Mouse (Mus musculus): ENCODE results near the gene 2310050C09Rik. TPM values are rescaled to one million over a fixed set of nuclear protein-coding genes. Genes with fewer than 3 reads are reported as not detected.

The 2310050C09Rik gene
- polyA plus RNA-seq (2021) = not detected

- in situ Hi-C loops (cut with MboI; ENCODE audit: low pct_unique_long_range_greater_than_20kb) = no loop called here
- ChIA-PET CTCF (no interaction called here), POLR2A (interaction anchor here (0.6 kb wide), 1 partner anchor 74 kb away, joined by 4 read pairs; the partner anchor contains the start of gene Lce3c)
- ATAC-seq (no peak), DNase-seq (ENCODE audit: low read depth, low spot score) (no peak)
- peaks cover 5% of the 10 kb centered on the region for H3K27me3 ChIP-seq
- no peak for TF ChIP-seq CTCF (IDR thresholded peaks at IDR 0.05)
Observed at GRCm38 (mm10) chr3:92870116-92870515, at the start of gene 2310050C09Rik. TSS of gene 2310050C09Rik (minus strand) at chr3:92870216.

- in situ Hi-C loops (cut with MboI; ENCODE audit: low pct_unique_long_range_greater_than_20kb) = no loop called here
Observed at GRCm38 (mm10) chr3:92907571-92907970, 37.6 kb upstream of the 2310050C09Rik start.

GRCm38 (mm10) chr3:92905182-92905581 is 35.2 kb upstream of the 2310050C09Rik start:
- ChIA-PET CTCF (interaction anchor here (1.8 to 9.3 kb wide), 3 partner anchors 15 to 755 kb away, joined by 5 to 123 read pairs (median 20); no protein-coding TSS in a partner anchor), POLR2A (interaction anchor here (0.7 kb wide), 1 partner anchor 11 kb away, joined by 3 read pairs; no protein-coding TSS in a partner anchor)
- DNase-seq (ENCODE audit: low read depth, low spot score) = no peak
- no peak for TF ChIP-seq CTCF (IDR thresholded peaks at IDR 0.05)
- H3K27me3 ChIP-seq = peaks cover 35% of the 10 kb centered on the region
- ATAC-seq = no peak
- in situ Hi-C loops (cut with MboI; ENCODE audit: low pct_unique_long_range_greater_than_20kb) = no loop called here

More at GRCm38 (mm10) chr3:92907571-92907970, 37.6 kb upstream of the 2310050C09Rik start:
- TF ChIP-seq CTCF (IDR thresholded peaks at IDR 0.05) = peak; percentile 89
- ChIA-PET POLR2A (no interaction called here), CTCF (interaction anchor here (0.6 to 9.3 kb wide), 17 partner anchors 9 to 132 kb away, joined by 3 to 123 read pairs (median 4); partner anchors contain the start of gene Lce3c)
- peak; percentile 48 for ATAC-seq
- H3K27me3 ChIP-seq = peaks cover 36% of the 10 kb centered on the region
- DNase-seq (ENCODE audit: low read depth, low spot score) = no peak

- CTCF ChIA-PET = interaction anchor here (0.9 to 9.3 kb wide), 9 partner anchors 11 to 754 kb away, joined by 3 to 123 read pairs (median 4); no protein-coding TSS in a partner anchor
- DNase-seq (ENCODE audit: low read depth, low spot score) (no peak), ATAC-seq (no peak)
- H3K27me3 ChIP-seq = peaks cover 35% of the 10 kb centered on the region
- TF ChIP-seq CTCF (IDR thresholded peaks at IDR 0.05) = peak; percentile 45
- POLR2A ChIA-PET = no interaction called here
- in situ Hi-C loops (cut with MboI; ENCODE audit: low pct_unique_long_range_greater_than_20kb) = no loop called here
Observed at GRCm38 (mm10) chr3:92903640-92904039, 33.6 kb upstream of the 2310050C09Rik start.

- peak; percentile 86 for TF ChIP-seq CTCF (IDR thresholded peaks at IDR 0.05)
- ChIA-PET POLR2A (no interaction called here), CTCF (interaction anchor here (1.1 to 9.3 kb wide), 6 partner anchors 10 to 753 kb away, joined by 3 to 123 read pairs (median 5); partner anchors contain the start of gene Crct1)
- peaks cover 38% of the 10 kb centered on the region for H3K27me3 ChIP-seq
- DNase-seq (ENCODE audit: low read depth, low spot score) (no peak), ATAC-seq (peak; percentile 63)
- in situ Hi-C loops (cut with MboI; ENCODE audit: low pct_unique_long_range_greater_than_20kb) = no loop called here
Observed at GRCm38 (mm10) chr3:92902992-92903391, 33.0 kb upstream of the 2310050C09Rik start.

GRCm38 (mm10) chr3:92894489-92894888 is 24.5 kb upstream of the 2310050C09Rik start:
- DNase-seq (ENCODE audit: low read depth, low spot score) = no peak
- in situ Hi-C loops (cut with MboI; ENCODE audit: low pct_unique_long_range_greater_than_20kb) = no loop called here
- H3K27me3 ChIP-seq = peaks cover 22% of the 10 kb centered on the region
- POLR2A ChIA-PET = no interaction called here
- TF ChIP-seq CTCF (IDR thresholded peaks at IDR 0.05) = no peak
- ATAC-seq = no peak
- CTCF ChIA-PET = interaction anchor here (2.6 kb wide), 1 partner anchor 12 kb away, joined by 13 read pairs; no protein-coding TSS in a partner anchor

GRCm38 (mm10) chr3:92894063-92894462 is 24.0 kb upstream of the 2310050C09Rik start:
- DNase-seq (ENCODE audit: low read depth, low spot score) = no peak
- in situ Hi-C loops (cut with MboI; ENCODE audit: low pct_unique_long_range_greater_than_20kb) = no loop called here

GRCm38 (mm10) chr3:92874180-92874579 is 4.2 kb upstream of the 2310050C09Rik start:
- ChIA-PET CTCF (interaction anchor here (1.2 kb wide), 1 partner anchor 8 kb away, joined by 3 read pairs; no protein-coding TSS in a partner anchor), POLR2A (no interaction called here)
- in situ Hi-C loops (cut with MboI; ENCODE audit: low pct_unique_long_range_greater_than_20kb) = no loop called here
- no peak for TF ChIP-seq CTCF (IDR thresholded peaks at IDR 0.05)
- no peak for ATAC-seq
- DNase-seq (ENCODE audit: low read depth, low spot score) = no peak
- H3K27me3 ChIP-seq = peaks cover 5% of the 10 kb centered on the region

More at GRCm38 (mm10) chr3:92894063-92894462, 24.0 kb upstream of the 2310050C09Rik start:
- POLR2A ChIA-PET = no interaction called here
- no peak for ATAC-seq
- peaks cover 18% of the 10 kb centered on the region for H3K27me3 ChIP-seq
- TF ChIP-seq CTCF (IDR thresholded peaks at IDR 0.05) = no peak
- CTCF ChIA-PET = interaction anchor here (2.6 kb wide), 1 partner anchor 13 kb away, joined by 13 read pairs; no protein-coding TSS in a partner anchor

- peaks cover 13% of the 10 kb centered on the region for H3K27me3 ChIP-seq
- ATAC-seq = no peak
- no peak for DNase-seq (ENCODE audit: low read depth, low spot score)
- in situ Hi-C loops (cut with MboI; ENCODE audit: low pct_unique_long_range_greater_than_20kb) = no loop called here
- CTCF ChIA-PET = no interaction called here
- no peak for TF ChIP-seq CTCF (IDR thresholded peaks at IDR 0.05)
- POLR2A ChIA-PET = no interaction called here
Observed at GRCm38 (mm10) chr3:92851186-92851585, 18.8 kb downstream of the 2310050C09Rik start, which contains the start of gene Lce1l. TSS of gene Lce1l (minus strand) at chr3:92851286.

GRCm38 (mm10) chr3:92827108-92827507 is 42.9 kb downstream of the 2310050C09Rik start, which contains the start of gene Kprp:
TSS of gene Kprp (minus strand) at chr3:92827247.
- DNase-seq (ENCODE audit: low read depth, low spot score) = no peak
- POLR2A ChIA-PET = no interaction called here

GRCm38 (mm10) chr3:92825808-92826207 is 44.2 kb downstream of the 2310050C09Rik start:
- H3K27me3 ChIP-seq = peaks cover 6% of the 10 kb centered on the region
- no peak for DNase-seq (ENCODE audit: low read depth, low spot score)
- TF ChIP-seq CTCF (IDR thresholded peaks at IDR 0.05) = no peak
- ChIA-PET CTCF (interaction anchor here (1.3 kb wide), 1 partner anchor 10 kb away, joined by 4 read pairs; no protein-coding TSS in a partner anchor), POLR2A (no interaction called here)
- ATAC-seq = no peak
- in situ Hi-C loops (cut with MboI; ENCODE audit: low pct_unique_long_range_greater_than_20kb) = no loop called here

More at GRCm38 (mm10) chr3:92827108-92827507, 42.9 kb downstream of the 2310050C09Rik start, which contains the start of gene Kprp:
- CTCF ChIA-PET = interaction anchor here (1.3 kb wide), 1 partner anchor 8 kb away, joined by 4 read pairs; no protein-coding TSS in a partner anchor
- no peak for ATAC-seq
- in situ Hi-C loops (cut with MboI; ENCODE audit: low pct_unique_long_range_greater_than_20kb) = no loop called here
- peaks cover 6% of the 10 kb centered on the region for H3K27me3 ChIP-seq
- TF ChIP-seq CTCF (IDR thresholded peaks at IDR 0.05) = no peak

Other genes starting within 250 kb of the 2310050C09Rik start
- not detected for gene Lce6a, start 248.6 kb downstream of the 2310050C09Rik start, polyA plus RNA-seq (2021)
- not detected for gene Lce1a1, start 221.9 kb downstream of the 2310050C09Rik start, polyA plus RNA-seq (2021)
- gene Lce1b, start 213.3 kb downstream of the 2310050C09Rik start, polyA plus RNA-seq (2021) = not detected
- gene Lce1a2, start 199.9 kb downstream of the 2310050C09Rik start, polyA plus RNA-seq (2021) = not detected
- not detected for gene Lce1c, start 191.0 kb downstream of the 2310050C09Rik start, polyA plus RNA-seq (2021)
- not detected for gene Lce1d, start 183.0 kb downstream of the 2310050C09Rik start, polyA plus RNA-seq (2021)
- not detected for gene Lce1e, start 161.1 kb downstream of the 2310050C09Rik start, polyA plus RNA-seq (2021)
- gene Lce1f, start 149.9 kb downstream of the 2310050C09Rik start, polyA plus RNA-seq (2021) = not detected
- gene Gm38119, start 131.1 kb downstream of the 2310050C09Rik start, polyA plus RNA-seq (2021) = not detected
- not detected for gene Lce1g, start 117.9 kb downstream of the 2310050C09Rik start, polyA plus RNA-seq (2021)
- not detected for gene Lce1h, start 105.2 kb downstream of the 2310050C09Rik start, polyA plus RNA-seq (2021)
- not detected for gene Lce1i, start 91.3 kb downstream of the 2310050C09Rik start, polyA plus RNA-seq (2021)
- not detected for gene Lce1j, start 79.7 kb downstream of the 2310050C09Rik start, polyA plus RNA-seq (2021)
- not detected for gene Lce1k, start 62.3 kb downstream of the 2310050C09Rik start, polyA plus RNA-seq (2021)
- gene Kprp, start 43.0 kb downstream of the 2310050C09Rik start, polyA plus RNA-seq (2021) = not detected
- gene Lce1l, start 18.9 kb downstream of the 2310050C09Rik start, polyA plus RNA-seq (2021) = not detected
- gene Lce3a, start 56.0 kb upstream of the 2310050C09Rik start, polyA plus RNA-seq (2021) = 0.54 TPM
- gene Lce3b, start 62.8 kb upstream of the 2310050C09Rik start, polyA plus RNA-seq (2021) = not detected
- gene Lce3c, start 74.3 kb upstream of the 2310050C09Rik start, polyA plus RNA-seq (2021) = 2.1 TPM
- gene Lce3d, start 87.2 kb upstream of the 2310050C09Rik start, polyA plus RNA-seq (2021) = 1.1 TPM
- not detected for gene Lce3e, start 96.8 kb upstream of the 2310050C09Rik start, polyA plus RNA-seq (2021)
- gene Lce3f, start 122.0 kb upstream of the 2310050C09Rik start, polyA plus RNA-seq (2021) = not detected
- gene Crct1, start 145.5 kb upstream of the 2310050C09Rik start, polyA plus RNA-seq (2021) = 0.31 TPM
- not detected for gene Lce1m, start 148.8 kb upstream of the 2310050C09Rik start, polyA plus RNA-seq (2021)
- gene Gm4858, start 198.6 kb upstream of the 2310050C09Rik start, polyA plus RNA-seq (2021) = not detected